Comparison of ENCODE assay signal across 10 mouse cellular contexts in the genomic region with DNA sequence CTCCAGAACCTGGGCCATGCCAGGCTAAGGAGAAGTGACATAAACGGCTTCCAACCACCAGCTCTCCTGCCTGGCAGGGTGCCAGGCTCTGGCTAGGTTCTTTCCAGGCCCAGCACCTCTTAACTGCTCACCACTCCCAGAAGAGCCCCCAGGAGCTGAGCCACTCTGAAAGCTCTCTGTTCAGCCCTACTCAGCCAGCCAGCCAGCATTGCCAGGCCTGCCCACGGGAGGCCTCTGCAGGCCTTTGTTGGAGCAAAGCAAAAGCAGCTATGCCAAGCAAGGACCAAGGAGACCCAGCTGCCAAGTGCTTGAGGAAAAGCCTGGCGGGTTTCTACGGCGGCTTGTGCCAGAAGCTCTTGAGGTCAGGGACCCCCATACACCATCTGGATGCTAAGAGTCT. TPM values are rescaled to one million over a fixed set of nuclear protein-coding genes. Genes with fewer than 3 reads are reported as not detected.
DNase-seq lines count a peak whose midpoint lies in the region; ATAC-seq and TF ChIP-seq lines count a peak whose summit lies in the region.
"Had no signal": no experiment of that assay in that cellular context is flagged by ENCODE, and none has a peak within 500 bp of the region (broad histone marks: within the 10 kb centered on the region; RNA-seq: fewer than 3 reads in every experiment).

No protein-coding gene starts in this region.

- intact Hi-C loops in gastrocnemius, adult 2 months (cut with DNase I): no loop called here

- H3K4me3 ChIP-seq in gastrocnemius, adult 2 months: no peak overlapping the region
- peak overlapping the region; percentile 8; the same call in 1 of the 2 replicates for H3K4me3 ChIP-seq in neural tube, embryonic 11.5 days (ENCODE audit: low read depth, low read length)
- H3K4me3 ChIP-seq in hindbrain, embryonic 14.5 days (replicated peaks; ENCODE audit: low read length): peak overlapping the region; percentile 96
- peak overlapping the region; percentile 87 for H3K4me3 ChIP-seq in neural tube, embryonic 15.5 days (replicated peaks)
- H3K4me3 ChIP-seq: myocyte had no signal

- H3K9ac ChIP-seq in neural tube, embryonic 11.5 days (ENCODE audit: low read length): peak overlapping the region; percentile 18; the same call in 1 of the 2 replicates
- H3K9ac ChIP-seq in hindbrain, embryonic 14.5 days: peak overlapping the region; percentile 99
- H3K9ac ChIP-seq in neural tube, embryonic 15.5 days (replicated peaks): peak overlapping the region; percentile 93

- no peak for ATAC-seq in neural tube, embryonic 11.5 days (ENCODE audit: insufficient read depth, low FRiP score, low TSS enrichment)
- no peak; the same call in 1 of the 2 replicates for ATAC-seq in hindbrain, embryonic 14.5 days (ENCODE audit: low FRiP score)
- ATAC-seq in neural tube, embryonic 15.5 days (ENCODE audit: low FRiP score): no peak

- H3K9me3 ChIP-seq in neural tube, embryonic 11.5 days (ENCODE audit: control insufficient read depth, low read length): no peaks in the 10 kb centered on the region
- no peaks in the 10 kb centered on the region for H3K9me3 ChIP-seq in hindbrain, embryonic 14.5 days (ENCODE audit: control insufficient read depth, low read length)
- H3K9me3 ChIP-seq in neural tube, embryonic 15.5 days (replicated peaks): no peaks in the 10 kb centered on the region

- no peaks in the 10 kb centered on the region for H3K36me3 ChIP-seq in neural tube, embryonic 11.5 days (ENCODE audit: control insufficient read depth, insufficient read depth, low read length)
- H3K36me3 ChIP-seq in hindbrain, embryonic 14.5 days (replicated peaks; ENCODE audit: control insufficient read depth, insufficient read depth): no peaks in the 10 kb centered on the region
- H3K36me3 ChIP-seq in neural tube, embryonic 15.5 days: no peaks in the 10 kb centered on the region

- no peak for DNase-seq in gastrocnemius, adult 2 months
- no peak for DNase-seq in gastrocnemius, postnatal 4 days (ENCODE audit: low spot score in 2 of 2)
- DNase-seq in neural tube, embryonic 11.5 days (ENCODE audit: low spot score): no peak
- no peak for DNase-seq in neural tube, embryonic 10.5 days (ENCODE audit: extremely low spot score, low spot score)
- DNase-seq in hindbrain, embryonic 14.5 days (ENCODE audit: low spot score): no peak
- DNase-seq in gastrocnemius, adult 18-20 months (ENCODE audit: low spot score): no peak
- no peak for DNase-seq in embryo, embryonic 10.5 days (ENCODE audit: low spot score)
- DNase-seq: adrenal gland, adult 2 months had no signal

- peaks cover 52% of the 10 kb centered on the region for H3K4me1 ChIP-seq in neural tube, embryonic 11.5 days (ENCODE audit: control insufficient read depth, insufficient read depth, low read length)
- H3K4me1 ChIP-seq in hindbrain, embryonic 14.5 days (replicated peaks; ENCODE audit: control insufficient read depth, insufficient read depth, low read length): peaks cover 62% of the 10 kb centered on the region
- peaks cover 82% of the 10 kb centered on the region for H3K4me1 ChIP-seq in neural tube, embryonic 15.5 days

- H3K4me2 ChIP-seq in neural tube, embryonic 11.5 days (ENCODE audit: low read depth): no peak overlapping the region
- H3K4me2 ChIP-seq in hindbrain, embryonic 14.5 days (replicated peaks): peak overlapping the region; percentile 88
- H3K4me2 ChIP-seq in neural tube, embryonic 15.5 days: peak overlapping the region; percentile 94

- H3K27ac ChIP-seq in gastrocnemius, adult 2 months: no peak overlapping the region
- H3K27ac ChIP-seq in neural tube, embryonic 11.5 days (ENCODE audit: low read depth, low read length): no peak overlapping the region
- peak overlapping the region; percentile 69 for H3K27ac ChIP-seq in hindbrain, embryonic 14.5 days
- peak overlapping the region; percentile 41 for H3K27ac ChIP-seq in neural tube, embryonic 15.5 days (replicated peaks)

- peak; percentile 9; the same call in 1 of the 2 replicates for TF ChIP-seq CTCF in gastrocnemius, adult 2 months (IDR thresholded peaks at IDR 0.05)

- H3K27me3 ChIP-seq in neural tube, embryonic 11.5 days (ENCODE audit: control insufficient read depth, insufficient read depth, low read length): no peaks in the 10 kb centered on the region
- H3K27me3 ChIP-seq in hindbrain, embryonic 14.5 days (ENCODE audit: control insufficient read depth, insufficient read depth, low read length): no peaks in the 10 kb centered on the region
- H3K27me3 ChIP-seq in neural tube, embryonic 15.5 days (replicated peaks): no peaks in the 10 kb centered on the region

- WGBS in neural tube, embryonic 11.5 days: 76% methylated on average over 5 of the region's 5 CpGs
- 37% methylated on average over 5 of the region's 5 CpGs for WGBS in hindbrain, embryonic 14.5 days
- WGBS in neural tube, embryonic 15.5 days: 19% methylated on average over 5 of the region's 5 CpGs

RNA-seq across cellular contexts. Expression of gene Ankrd13b, which starts 2.7 kb away (rescaled TPM):
- total RNA-seq in gastrocnemius, adult 2 months (2021): 10 to 100 TPM in 1 of 2 experiments, 1 to 10 TPM in 1; 9.5 to 10.8 TPM
- 10 to 100 TPM; 13.0 to 13.8 TPM for total RNA-seq in gastrocnemius, postnatal 4 days (2021)
- polyA plus RNA-seq in neural tube, embryonic 11.5 days (2014; fragmentation: Nextera tagmentation; extraction: Ambion mirVana): 19.4 and 20.5 TPM in 2 replicates
- polyA plus RNA-seq in hindbrain, embryonic 14.5 days (2014; fragmentation: Nextera tagmentation; extraction: Ambion mirVana): 44.5 and 45.0 TPM in 2 replicates
- 31.5 and 41.3 TPM in 2 replicates for polyA plus RNA-seq in neural tube, embryonic 15.5 days (2015; fragmentation: Nextera tagmentation; extraction: Ambion mirVana)
- 10 to 100 TPM; 10.6 to 11.6 TPM for total RNA-seq in gastrocnemius, adult 18-20 months (2021)

RNA-seq across cellular contexts. Expression of gene Git1, which starts 6.6 kb away (rescaled TPM):
- 10 to 100 TPM; 25.9 to 33.3 TPM for total RNA-seq in gastrocnemius, adult 2 months (2021)
- total RNA-seq in gastrocnemius, postnatal 4 days (2021): 10 to 100 TPM; 48.5 to 52.9 TPM
- polyA plus RNA-seq in neural tube, embryonic 11.5 days (2014; fragmentation: Nextera tagmentation; extraction: Ambion mirVana): 18.7 and 21.2 TPM in 2 replicates
- 21.3 and 23.2 TPM in 2 replicates for polyA plus RNA-seq in hindbrain, embryonic 14.5 days (2014; fragmentation: Nextera tagmentation; extraction: Ambion mirVana)
- 13.9 and 14.0 TPM in 2 replicates for polyA plus RNA-seq in neural tube, embryonic 15.5 days (2015; fragmentation: Nextera tagmentation; extraction: Ambion mirVana)
- 10 to 100 TPM; 28.0 to 37.1 TPM for total RNA-seq in gastrocnemius, adult 18-20 months (2021)

RNA-seq across cellular contexts. Expression of gene Coro6, which starts 24.6 kb away (rescaled TPM):
- 100 to 1,000 TPM; 165 to 257 TPM for total RNA-seq in gastrocnemius, adult 2 months (2021)
- 10 to 100 TPM; 82.0 to 90.3 TPM for total RNA-seq in gastrocnemius, postnatal 4 days (2021)
- polyA plus RNA-seq in neural tube, embryonic 11.5 days (2014; fragmentation: Nextera tagmentation; extraction: Ambion mirVana): 0.41 and 0.43 TPM in 2 replicates
- 0.82 and 0.91 TPM in 2 replicates for polyA plus RNA-seq in hindbrain, embryonic 14.5 days (2014; fragmentation: Nextera tagmentation; extraction: Ambion mirVana)
- 1.3 and 1.5 TPM in 2 replicates for polyA plus RNA-seq in neural tube, embryonic 15.5 days (2015; fragmentation: Nextera tagmentation; extraction: Ambion mirVana)
- total RNA-seq in gastrocnemius, adult 18-20 months (2021): 100 to 1,000 TPM; 191 to 201 TPM

RNA-seq across cellular contexts. Expression of gene Abhd15, which starts 28.1 kb away (rescaled TPM):
- total RNA-seq in gastrocnemius, adult 2 months (2021): under 1 TPM; 0.18 to 0.50 TPM
- 1 to 10 TPM; 1.2 to 2.5 TPM for total RNA-seq in gastrocnemius, postnatal 4 days (2021)
- polyA plus RNA-seq in neural tube, embryonic 11.5 days (2014; fragmentation: Nextera tagmentation; extraction: Ambion mirVana): 2.8 and 4.0 TPM in 2 replicates
- 1.7 and 2.7 TPM in 2 replicates for polyA plus RNA-seq in hindbrain, embryonic 14.5 days (2014; fragmentation: Nextera tagmentation; extraction: Ambion mirVana)
- polyA plus RNA-seq in neural tube, embryonic 15.5 days (2015; fragmentation: Nextera tagmentation; extraction: Ambion mirVana): 2.1 and 3.4 TPM in 2 replicates
- total RNA-seq in gastrocnemius, adult 18-20 months (2021): under 1 TPM; 0.43 to 0.87 TPM

RNA-seq across cellular contexts. Expression of gene Trp53i13, which starts 29.0 kb away (rescaled TPM):
- 1 to 10 TPM; 2.3 to 5.0 TPM for total RNA-seq in gastrocnemius, adult 2 months (2021)
- total RNA-seq in gastrocnemius, postnatal 4 days (2021): 10 to 100 TPM; 14.8 to 15.0 TPM
- polyA plus RNA-seq in neural tube, embryonic 11.5 days (2014; fragmentation: Nextera tagmentation; extraction: Ambion mirVana): 27.8 and 31.9 TPM in 2 replicates
- 13.3 and 15.1 TPM in 2 replicates for polyA plus RNA-seq in hindbrain, embryonic 14.5 days (2014; fragmentation: Nextera tagmentation; extraction: Ambion mirVana)
- 15.3 and 20.3 TPM in 2 replicates for polyA plus RNA-seq in neural tube, embryonic 15.5 days (2015; fragmentation: Nextera tagmentation; extraction: Ambion mirVana)
- total RNA-seq in gastrocnemius, adult 18-20 months (2021): 1 to 10 TPM; 2.5 to 3.5 TPM

Comparison
In these comparisons a context has a peak if more than half of its experiments do, and no peak if none do; other contexts are left out.
1. H3K27ac ChIP-seq: peak in hindbrain, embryonic 14.5 days (single experiment) and neural tube, embryonic 15.5 days (single experiment); none in gastrocnemius, adult 2 months (single experiment) and neural tube, embryonic 11.5 days (single experiment).
2. H3K9ac ChIP-seq: peak in every context shown above with its lines; median percentile 99 in hindbrain, embryonic 14.5 days; 93 in neural tube, embryonic 15.5 days; 18 in neural tube, embryonic 11.5 days.